Mouse (Mus musculus): ENCODE data around the gene Vinac1.

Vinac1 gene

DNA sequence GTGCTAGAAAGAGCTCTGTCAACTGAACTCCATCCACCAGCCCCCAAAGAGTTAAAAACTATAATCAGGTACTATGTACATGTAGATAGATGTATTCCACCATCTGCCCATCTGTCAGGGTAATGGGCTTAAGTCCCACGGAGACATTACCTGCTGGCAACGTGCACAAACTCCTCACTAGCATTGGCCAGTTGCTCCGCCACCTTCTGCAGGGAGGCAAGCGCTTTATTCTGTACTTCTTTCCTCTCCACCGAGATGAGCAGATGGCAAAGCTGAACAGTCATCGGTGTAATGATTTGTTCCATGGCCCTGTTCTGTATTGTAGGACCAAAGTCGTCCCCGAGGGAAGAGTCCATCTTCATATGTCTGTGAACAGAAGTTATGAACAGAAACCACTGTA lies at the start of gene Vinac1:
Gene Vinac1 (minus strand): TSS at position 362 of the 400 bp plus-strand sequence.
- DNase-seq (ENCODE audit: low read depth, low spot score): no peak

DNA sequence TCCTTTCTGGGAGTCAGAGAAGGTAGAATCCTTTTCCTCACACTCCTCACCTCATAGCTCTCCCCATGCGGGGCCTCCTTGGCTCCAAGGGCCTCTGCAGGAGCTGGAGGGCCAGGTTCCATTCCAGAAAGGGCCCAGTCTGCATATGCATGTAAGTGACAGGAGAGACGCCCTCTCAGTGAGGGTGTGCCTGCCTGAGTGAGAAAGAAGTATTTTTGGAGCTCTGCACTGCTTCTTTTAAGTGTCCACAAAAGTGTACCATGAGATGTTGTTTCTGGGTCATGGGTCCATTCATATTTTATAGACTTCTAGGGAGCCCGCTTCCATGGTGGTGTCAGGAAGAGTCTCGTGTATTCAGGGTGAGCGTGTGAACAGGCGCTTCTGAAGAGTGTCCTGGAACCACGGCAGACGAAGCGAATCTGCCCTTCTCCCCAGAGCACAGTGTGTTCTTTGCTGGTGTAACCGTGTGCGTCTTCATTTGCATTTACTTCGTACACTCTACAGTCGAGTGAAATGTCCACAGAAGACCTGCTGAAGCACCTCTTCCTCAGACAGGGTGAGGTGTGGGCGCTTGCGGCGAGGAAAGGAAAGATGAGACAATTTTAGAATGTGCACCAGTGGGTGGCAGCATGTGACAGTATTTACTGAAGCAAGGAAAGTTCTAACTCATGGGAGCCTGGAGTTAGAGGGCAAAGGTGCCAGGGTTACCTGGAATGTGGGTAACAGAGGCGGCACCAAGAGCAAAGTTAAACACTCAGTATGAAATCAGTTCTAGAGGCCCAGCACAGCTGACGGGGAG lies 46.2 kb upstream of the Vinac1 start:
- DNase-seq (ENCODE audit: low read depth, low spot score): no peak

- DNase-seq (ENCODE audit: low read depth, low spot score): no peak
Measured at GRCm38 (mm10) chr2:129092810-129093209, 44.8 kb upstream of the Vinac1 start.

GRCm38 (mm10) chr2:129090370-129090769 lies 42.4 kb upstream of the Vinac1 start:
- no peak for DNase-seq (ENCODE audit: low read depth, low spot score)

GRCm38 (mm10) chr2:129087520-129087919 lies 39.5 kb upstream of the Vinac1 start:
- no peak for DNase-seq (ENCODE audit: low read depth, low spot score)

DNA sequence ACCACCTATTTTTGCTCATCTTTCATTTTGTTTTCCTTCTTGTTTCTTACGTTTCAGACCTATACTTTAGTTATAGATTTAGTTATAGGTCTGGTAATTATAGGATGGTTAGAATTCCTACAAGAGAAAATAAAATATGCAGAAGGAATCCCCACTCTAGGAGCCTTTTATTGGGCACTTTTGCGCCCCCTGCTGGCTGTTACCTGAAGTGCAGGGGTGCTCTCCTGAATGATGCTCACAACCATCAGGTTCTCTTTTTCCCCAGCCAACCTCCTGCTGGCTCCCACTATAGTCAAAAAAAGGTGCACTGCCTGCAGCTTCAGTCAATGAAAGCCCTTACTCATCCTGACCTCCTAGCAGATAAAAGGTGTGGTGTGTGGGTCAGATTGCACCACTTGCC lies 37.0 kb upstream of the Vinac1 start:
- peak; percentile 67 for DNase-seq (ENCODE audit: low read depth, low spot score)

- DNase-seq (ENCODE audit: low read depth, low spot score): no peak
Measured at GRCm38 (mm10) chr2:129083514-129083913, 35.5 kb upstream of the Vinac1 start.

- DNase-seq (ENCODE audit: low read depth, low spot score): no peak
Measured at GRCm38 (mm10) chr2:129081097-129081496, 33.1 kb upstream of the Vinac1 start.

DNA sequence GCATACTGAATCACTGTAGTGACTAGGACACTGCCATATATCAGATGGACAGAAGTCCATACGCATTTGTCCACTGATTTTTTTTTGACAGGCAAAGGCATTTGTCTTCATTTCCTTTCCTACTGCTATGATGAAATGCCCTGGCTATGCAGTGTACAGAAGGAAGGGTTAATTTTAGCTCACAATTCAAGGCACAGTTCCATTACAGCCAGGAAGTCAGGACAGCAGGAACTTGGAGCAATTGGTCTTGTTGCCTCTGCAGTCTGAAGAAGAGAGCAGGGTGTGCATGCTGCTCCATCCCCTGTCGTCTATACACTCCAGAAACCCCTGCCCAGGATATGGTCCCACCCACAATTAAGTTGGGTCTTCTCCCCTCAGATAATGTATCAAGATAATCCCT lies 31.2 kb upstream of the Vinac1 start:
- no peak for DNase-seq (ENCODE audit: low read depth, low spot score)

GRCm38 (mm10) chr2:129078313-129078712 lies 30.3 kb upstream of the Vinac1 start:
- DNase-seq (ENCODE audit: low read depth, low spot score): no peak

DNA sequence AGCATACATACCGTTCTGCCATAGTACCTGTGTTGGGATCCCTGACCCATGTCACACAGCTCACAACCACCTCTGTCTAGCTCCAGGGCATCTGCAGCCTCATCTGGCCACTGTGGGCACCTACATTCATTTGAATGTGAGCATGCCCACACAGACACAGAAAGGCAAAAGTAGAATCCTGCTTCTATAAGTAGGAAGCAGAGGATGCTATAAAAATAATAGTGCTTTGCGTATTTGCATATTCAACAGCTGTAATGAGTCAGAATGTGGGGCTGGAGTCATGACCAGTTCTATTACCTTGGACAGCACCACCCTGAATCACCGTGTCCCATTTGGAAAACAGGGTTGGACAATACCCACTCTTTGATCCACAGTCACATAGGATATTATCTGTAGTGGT lies 22.3 kb upstream of the Vinac1 start:
- DNase-seq (ENCODE audit: low read depth, low spot score): no peak

DNA sequence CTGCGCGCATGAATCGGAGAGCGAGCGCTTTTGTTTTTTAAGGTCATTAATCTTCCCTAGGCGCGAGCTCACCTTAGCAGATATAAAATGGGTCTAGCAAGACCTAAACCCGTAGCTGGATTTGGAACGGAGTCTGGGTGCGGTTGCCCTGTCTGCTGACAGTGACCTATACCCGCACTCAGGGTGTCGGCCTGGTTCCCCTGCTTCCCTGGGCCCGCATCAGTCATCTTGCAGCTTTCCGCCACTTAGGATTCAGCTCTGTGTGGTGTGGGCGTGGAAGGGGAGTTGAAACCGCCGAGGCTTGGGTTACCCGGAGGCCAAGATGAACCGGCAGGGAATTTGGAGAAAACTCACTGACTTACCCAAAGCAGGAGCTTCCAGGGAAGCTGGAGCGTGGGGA lies 18.4 kb upstream of the Vinac1 start:
- DNase-seq (ENCODE audit: low read depth, low spot score): peak; percentile 67

DNA sequence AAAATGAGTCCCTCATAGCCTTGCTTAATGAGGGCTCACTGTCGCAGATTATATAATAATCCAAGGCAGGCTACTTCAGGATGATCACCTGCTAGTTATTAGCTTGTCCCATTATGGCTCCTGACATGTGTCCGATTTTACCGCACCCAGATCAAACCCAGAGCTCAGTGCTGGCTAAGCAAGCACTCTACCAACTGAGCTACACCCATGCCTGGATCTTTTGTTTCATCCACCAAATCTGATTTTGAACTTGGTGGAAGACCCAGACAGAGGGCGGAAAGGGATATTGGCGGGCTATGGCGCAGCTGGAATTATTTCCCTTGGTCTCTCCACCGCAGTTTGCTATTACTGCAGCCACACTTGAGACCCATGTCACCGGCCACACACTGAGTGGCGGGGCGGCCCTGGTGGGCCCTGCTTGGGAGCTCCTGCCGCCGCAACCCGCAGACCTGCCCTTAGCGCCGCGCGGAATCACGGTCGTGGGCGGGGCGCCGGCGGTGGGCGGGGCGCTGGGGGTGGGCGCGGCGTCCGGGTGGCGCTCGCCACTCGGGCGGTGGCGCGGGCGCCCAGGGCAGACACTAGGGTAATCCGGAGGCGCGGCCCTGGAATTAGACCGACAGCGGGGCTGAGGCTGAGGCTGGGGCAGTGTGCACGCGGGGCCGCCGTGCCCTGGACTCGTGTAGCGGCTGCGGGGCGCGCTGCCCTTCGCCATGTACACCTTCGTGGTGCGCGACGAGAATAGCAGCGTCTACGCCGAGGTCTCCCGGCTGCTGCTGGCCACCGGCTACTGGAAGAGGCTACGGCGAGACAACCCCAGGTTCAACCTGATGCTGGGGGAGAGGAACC lies 17.7 kb upstream of the Vinac1 start, which contains the start of gene Ttl:
Gene Ttl (plus strand): TSS at position 506 of the 846 bp plus-strand sequence.
- peak; percentile 72 for DNase-seq (ENCODE audit: low read depth, low spot score)

GRCm38 (mm10) chr2:129061456-129062059 lies 13.6 kb upstream of the Vinac1 start:
- DNase-seq (ENCODE audit: low read depth, low spot score): no peak

GRCm38 (mm10) chr2:129057920-129058361 lies 10.0 kb upstream of the Vinac1 start:
- no peak for DNase-seq (ENCODE audit: low read depth, low spot score)

GRCm38 (mm10) chr2:129057256-129057655 lies 9.3 kb upstream of the Vinac1 start:
- DNase-seq (ENCODE audit: low read depth, low spot score): no peak

DNA sequence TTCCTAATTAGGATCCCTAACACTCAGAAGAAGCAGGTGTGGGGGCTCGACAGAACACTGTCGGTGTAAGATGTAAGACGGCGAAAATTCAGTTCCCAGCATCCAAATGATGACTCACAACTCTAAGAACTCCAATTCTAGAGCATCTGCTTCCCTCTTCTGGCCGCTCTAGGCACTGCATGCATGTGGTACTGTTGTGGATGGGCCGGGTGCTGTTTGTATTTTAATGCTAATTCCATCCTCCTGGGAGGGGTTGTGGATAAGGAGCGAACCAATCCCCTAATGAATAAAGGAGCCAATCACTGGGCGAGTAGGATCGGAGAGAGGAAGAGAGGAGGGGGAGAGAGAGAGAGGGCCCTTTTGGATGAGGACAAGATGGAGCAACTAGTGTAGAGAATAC lies 8.6 kb upstream of the Vinac1 start:
- DNase-seq (ENCODE audit: low read depth, low spot score): no peak

GRCm38 (mm10) chr2:129055741-129056140 lies 7.8 kb upstream of the Vinac1 start:
- no peak for DNase-seq (ENCODE audit: low read depth, low spot score)

DNA sequence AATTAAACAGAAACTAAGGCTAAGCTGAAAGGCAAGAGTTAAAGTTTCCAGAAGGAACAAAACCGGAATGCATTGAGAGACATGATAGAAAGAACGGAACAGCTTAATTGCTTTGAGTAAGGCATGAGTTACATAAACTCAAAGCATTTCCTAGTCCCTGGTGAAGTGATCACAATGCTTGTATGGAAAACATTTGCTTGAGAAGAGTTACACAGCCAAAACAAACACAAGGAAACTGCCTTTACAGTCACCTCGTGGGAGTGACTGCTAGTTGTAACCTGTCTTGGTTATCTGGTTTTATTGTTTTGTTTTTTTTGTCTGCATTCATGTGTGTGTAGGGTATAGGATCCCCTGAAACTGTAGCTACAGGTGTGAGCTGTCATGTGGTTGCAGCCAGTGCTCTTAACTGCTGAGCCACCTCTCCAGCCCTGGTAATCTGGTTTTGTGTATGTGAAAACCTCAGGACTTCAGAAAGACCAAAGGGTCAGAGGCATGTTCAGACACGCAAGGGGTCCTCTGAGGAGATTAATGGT lies 4.5 kb upstream of the Vinac1 start:
- DNase-seq (ENCODE audit: low read depth, low spot score): no peak

DNA sequence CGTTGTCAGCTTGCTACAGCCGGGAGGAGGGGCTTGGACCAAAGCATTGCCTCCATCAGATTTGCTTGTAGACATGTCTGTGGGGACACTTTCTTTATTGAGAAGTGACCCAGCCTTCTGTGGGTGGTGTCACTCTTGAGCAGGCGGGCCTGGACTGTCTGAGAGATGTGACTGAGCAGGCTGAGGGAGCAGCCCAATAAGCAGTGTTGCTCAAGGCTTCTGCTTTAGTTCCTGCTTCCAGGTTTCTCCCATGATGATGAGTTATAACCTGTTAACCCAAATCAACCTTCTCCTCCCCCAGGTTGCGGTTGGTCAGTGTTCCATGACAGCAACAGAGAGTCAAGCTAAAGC lies 1.2 kb downstream of the Vinac1 start:
- DNase-seq (ENCODE audit: low read depth, low spot score): no peak

DNA sequence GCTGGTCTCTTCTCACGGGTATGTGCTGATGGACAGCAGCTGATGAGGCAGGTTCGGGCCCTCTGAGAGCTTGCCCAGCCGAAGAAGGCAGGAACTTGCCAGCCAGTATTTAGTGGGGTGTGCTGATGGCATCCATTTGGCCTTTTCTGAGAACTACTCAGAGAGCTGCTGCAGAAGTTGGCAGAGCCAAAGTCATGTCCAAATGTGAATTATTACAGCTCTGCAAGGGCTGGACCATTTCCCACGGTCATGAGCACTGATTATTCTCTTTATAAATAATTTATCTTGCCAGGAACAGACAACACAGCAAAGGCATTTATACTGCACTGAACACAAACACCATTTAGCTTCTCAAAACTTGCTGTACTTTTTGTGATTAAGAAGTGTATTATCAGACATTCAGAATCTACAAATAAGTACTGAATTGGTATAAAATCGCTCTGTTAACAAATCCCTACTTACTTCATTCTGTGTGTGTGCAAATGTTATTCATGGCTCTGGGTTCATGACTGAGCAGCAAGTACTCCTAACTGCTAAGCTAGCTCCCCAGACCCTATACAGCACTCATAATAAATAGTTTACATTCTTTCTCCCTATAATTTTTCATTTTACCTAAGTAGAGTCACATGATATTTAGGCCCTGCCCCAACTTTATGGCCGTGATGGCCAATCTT lies 1.7 kb downstream of the Vinac1 start:
- no peak for DNase-seq (ENCODE audit: low read depth, low spot score)
